Mouse (Mus musculus) heart, adult 2 months (tissue): ENCODE data around the gene Adamts12. TPM values are rescaled to one million over a fixed set of nuclear protein-coding genes. Genes with fewer than 3 reads are reported as not detected.
A peak's percentile ranks its signal among the peaks of the same experiment; 100 is the strongest.

ENCODE experiments used
- DNase-seq, 2 experiments: peaks; one replicate each; pipeline ENCODE4 v3.0.0; 2021
- H3K27ac ChIP-seq: fragments of 200-600 bp; 2 replicates; pipeline ENCODE4 v1.8.1; 2022
- H3K27me3 ChIP-seq: fragments of 200-500 bp; 2 replicates; pipeline ENCODE4 v1.6.1; 2012; ENCODE audit warnings: mild to moderate bottlenecking, low read length, inconsistent platforms, mixed read lengths; ENCODE audit not compliant: control insufficient read depth, insufficient read depth
- H3K36me3 ChIP-seq: fragments of 200-500 bp; 2 replicates; pipeline ENCODE4 v1.6.1; 2012; ENCODE audit warnings: low read length, inconsistent platforms; ENCODE audit not compliant: control insufficient read depth, insufficient read depth
- H3K4me1 ChIP-seq: fragments of 200-500 bp; 2 replicates; pipeline ENCODE4 v1.6.1; 2011; ENCODE audit warnings: low read length; ENCODE audit not compliant: control insufficient read depth, insufficient read depth
- H3K4me3 ChIP-seq: fragments of 200-600 bp; 2 replicates; pipeline ENCODE4 v1.8.1; 2022
- H3K79me2 ChIP-seq: fragments of 200-500 bp; replicated peaks from 2 replicates; pipeline ENCODE4 v1.6.1; 2012; ENCODE audit warnings: mild to moderate bottlenecking, inconsistent platforms, low read length, moderate library complexity, mixed read lengths; ENCODE audit not compliant: control insufficient read depth, insufficient read depth
- H3K9ac ChIP-seq: fragments of 200-500 bp; 2 replicates; pipeline ENCODE4 v1.6.1; 2012; ENCODE audit warnings: low read depth, mild to moderate bottlenecking, control low read depth, inconsistent platforms, low read length, mixed read lengths
- CTCF ChIP-seq: fragments of 200-600 bp; IDR thresholded peaks from 2 replicates; pipeline ENCODE4 v1.8.1; 2022; ENCODE audit warnings: antibody characterized with exemption, mild to moderate bottlenecking, moderate library complexity
- EP300 ChIP-seq: fragments of 200-500 bp; IDR thresholded peaks from 2 replicates; pipeline ENCODE4 v1.6.1; 2011; ENCODE audit warnings: low read depth, low read length, control low read depth; ENCODE audit not compliant: insufficient read depth
- POLR2A ChIP-seq: fragments of 200-500 bp; IDR thresholded peaks from 2 replicates; pipeline ENCODE4 v1.6.1; 2011; ENCODE audit warnings: mild to moderate bottlenecking, low read depth, low read length, control low read depth; ENCODE audit not compliant: insufficient read depth
- WGBS: fragments of 180-500 bp; shearing (Covaris S2); methylation state at CpG from one replicate; pipeline ENCODE4 v1.1.7; 2018; 5-methylcytosine and 5-hydroxymethylcytosine counted together
- intact Hi-C: fragments of 180-260 bp; cut with DNase I; formaldehyde crosslinking; loops from one replicate; pipeline ENCODE4 v1.15.1; 2025
- polyA plus RNA-seq: library from polyadenylated mRNA; depleted of rRNA; stranded (reverse); fragments of >200 nt; gene quantifications from 2 replicates; pipeline ENCODE4 v1.2.3, GENCODE M21; 2012
- total RNA-seq, 2 experiments: library from RNA; stranded (reverse); gene quantifications; 2 replicates each; pipeline ENCODE4 v1.2.3; 2021

Adamts12 gene
- total and polyA plus RNA-seq, 3 experiments, result 0.64 to 2.7 (median 1.3) TPM

DNA sequence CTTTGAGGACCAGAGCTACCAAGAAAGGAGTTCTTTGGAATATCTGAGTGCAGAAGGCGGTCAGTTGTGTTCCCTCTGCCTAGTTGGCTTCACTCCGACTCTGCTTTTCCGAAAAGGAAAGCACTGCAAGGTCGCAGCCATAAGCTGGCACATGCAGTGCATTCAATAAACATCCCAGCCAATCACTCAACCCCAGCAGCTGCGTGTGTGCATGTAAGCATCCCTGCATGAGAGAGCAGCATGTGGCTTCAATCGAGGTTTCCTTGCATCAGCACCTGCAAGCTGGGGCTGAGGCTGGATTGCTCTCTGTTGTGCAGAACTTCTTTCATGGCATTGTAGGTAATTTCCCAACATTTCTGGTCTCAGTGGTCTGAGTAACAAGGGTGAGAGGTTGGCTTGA is 230.4 kb downstream of the Adamts12 start:
- Histone ChIP-seq H3K27ac (no peak overlapping the region), H3K4me1 (no peaks in the 10 kb centered on the region), H3K27me3 (no peaks in the 10 kb centered on the region), H3K4me3 (no peak overlapping the region), H3K36me3 (no peaks in the 10 kb centered on the region), H3K9ac (no peak overlapping the region), H3K79me2 (no peaks in the 10 kb centered on the region)
- DNase-seq, result no peak
- TF ChIP-seq CTCF, result no peak
- no peak for TF ChIP-seq POLR2A
- no peak for TF ChIP-seq EP300
- WGBS, result 68% methylated on average over 6 of the region's 6 CpGs
- intact Hi-C loops, result no loop called here

DNA sequence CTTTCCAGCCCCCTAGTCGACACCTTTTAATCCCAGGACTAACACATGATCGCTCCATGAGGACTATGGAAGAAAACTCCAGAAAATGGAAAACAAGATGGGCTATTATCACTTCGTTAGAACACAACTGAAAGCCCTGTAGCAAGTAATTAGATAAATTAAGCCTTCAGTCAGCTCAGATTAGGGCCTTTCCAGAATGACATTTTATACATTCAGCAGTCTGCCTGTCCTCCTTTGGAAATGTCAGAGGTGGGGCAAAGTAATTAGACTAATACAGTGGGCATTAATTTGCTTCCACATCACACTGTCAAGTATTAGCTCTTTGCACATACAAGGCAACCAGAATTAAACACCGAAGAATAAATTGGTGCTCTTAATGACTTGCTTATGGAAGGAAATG is 233.4 kb downstream of the Adamts12 start:
- Histone ChIP-seq H3K79me2 (no peaks in the 10 kb centered on the region), H3K4me3 (no peak overlapping the region), H3K9ac (no peak overlapping the region), H3K27me3 (no peaks in the 10 kb centered on the region), H3K36me3 (no peaks in the 10 kb centered on the region), H3K4me1 (no peaks in the 10 kb centered on the region), H3K27ac (no peak overlapping the region)
- TF ChIP-seq EP300 (no peak), CTCF (no peak), POLR2A (no peak)
- intact Hi-C loops, result no loop called here
- DNase-seq, result no peak
- WGBS, result 90% methylated on average over 4 of the region's 4 CpGs

DNA sequence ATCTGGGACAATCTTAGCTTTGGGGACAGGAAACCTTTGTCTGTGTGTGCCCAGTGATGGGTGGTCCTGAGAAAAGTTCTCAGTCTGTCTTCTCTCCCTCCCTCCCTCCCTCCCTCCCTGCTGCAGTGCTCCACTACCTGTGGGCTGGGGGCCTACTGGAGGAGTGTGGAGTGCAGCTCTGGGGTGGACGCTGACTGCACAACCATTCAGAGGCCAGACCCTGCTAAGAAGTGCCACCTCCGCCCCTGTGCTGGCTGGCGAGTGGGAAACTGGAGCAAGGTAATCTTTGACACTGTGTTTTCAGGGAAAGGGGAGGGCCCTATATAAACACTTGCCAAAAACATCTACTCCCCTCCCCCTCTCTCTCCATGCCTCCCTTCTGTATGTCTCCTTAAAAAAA is 252.5 kb downstream of the Adamts12 start:
- H3K27ac ChIP-seq, result no peak overlapping the region
- H3K4me1 ChIP-seq, result peaks cover 2% of the 10 kb centered on the region
- no peak for DNase-seq
- no peak overlapping the region for H3K4me3 ChIP-seq
- intact Hi-C loops, result no loop called here
- H3K27me3 ChIP-seq, result no peaks in the 10 kb centered on the region
- H3K9ac ChIP-seq, result no peak overlapping the region
- H3K79me2 ChIP-seq, result no peaks in the 10 kb centered on the region
- TF ChIP-seq EP300, result no peak
- no peak for TF ChIP-seq CTCF
- TF ChIP-seq POLR2A, result no peak
- 51% methylated on average over 3 of the region's 3 CpGs for WGBS
- H3K36me3 ChIP-seq, result no peaks in the 10 kb centered on the region

DNA sequence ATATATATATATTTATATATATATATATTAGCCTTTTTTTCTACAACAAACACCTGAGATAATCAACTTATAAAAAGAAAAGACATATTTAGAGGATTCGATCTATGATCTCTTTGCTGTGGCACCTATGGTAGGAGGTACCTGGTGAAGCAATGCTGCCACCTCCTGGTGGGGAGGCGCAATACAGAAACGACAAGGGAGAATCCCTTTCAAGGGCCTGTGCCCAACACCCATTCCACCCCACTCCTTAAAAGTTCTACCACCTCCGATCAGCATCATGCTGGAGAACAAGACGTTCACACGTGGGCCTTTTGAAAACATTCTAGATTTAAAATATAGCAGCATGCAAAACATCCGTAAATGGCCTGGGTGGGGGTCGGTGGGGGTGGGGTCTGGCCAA is 255.9 kb downstream of the Adamts12 start:
- Histone ChIP-seq H3K4me1 (peaks cover 2% of the 10 kb centered on the region), H3K9ac (no peak overlapping the region), H3K27me3 (no peaks in the 10 kb centered on the region), H3K4me3 (no peak overlapping the region), H3K27ac (no peak overlapping the region), H3K79me2 (no peaks in the 10 kb centered on the region), H3K36me3 (no peaks in the 10 kb centered on the region)
- intact Hi-C loops, result loop anchor here (1.0 to 5.0 kb wide), 2 partner anchors 282 to 398 kb away; no protein-coding TSS in a partner anchor
- DNase-seq, result peak; percentile 14 to 55
- 30% methylated on average over 8 of the region's 8 CpGs for WGBS
- peak; percentile 82 for TF ChIP-seq CTCF
- peak; percentile 58; the same call in 1 of the 2 replicates for TF ChIP-seq EP300
- no peak for TF ChIP-seq POLR2A

DNA sequence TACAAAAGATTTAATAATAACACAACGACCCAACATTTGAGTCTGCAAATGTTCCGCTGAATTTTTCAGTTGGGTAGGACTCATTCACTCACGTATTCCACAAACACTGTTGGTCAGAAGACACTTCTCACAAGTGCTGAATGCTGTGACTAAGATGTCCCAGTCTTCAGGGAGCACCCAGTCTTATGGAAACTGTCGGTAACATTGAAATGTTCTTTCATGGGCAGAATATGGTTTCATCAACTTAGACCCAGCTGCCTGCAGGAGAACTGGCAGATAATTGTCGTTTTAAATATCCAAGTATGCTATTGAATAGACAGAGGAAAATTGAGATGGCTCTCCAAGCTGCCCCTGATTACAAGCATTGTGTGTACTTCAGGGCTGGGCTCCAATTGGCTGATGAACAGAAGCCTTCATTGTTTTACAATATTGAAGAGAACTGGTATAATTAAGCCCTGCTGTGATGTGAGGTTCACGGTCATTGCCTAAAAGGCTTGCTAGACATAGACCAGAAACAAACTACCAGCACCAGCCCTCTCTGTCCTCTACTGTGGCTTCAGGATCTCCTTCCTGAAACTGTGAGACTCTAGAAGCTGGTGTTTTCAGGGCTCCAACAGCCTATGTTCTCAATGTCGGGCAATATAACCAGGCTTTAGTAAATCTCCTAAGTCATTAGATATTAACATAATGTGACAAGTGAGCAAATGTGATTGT is 275.0 kb downstream of the Adamts12 start:
- Histone ChIP-seq H3K4me3 (no peak overlapping the region), H3K4me1 (no peaks in the 10 kb centered on the region), H3K79me2 (no peaks in the 10 kb centered on the region), H3K9ac (no peak overlapping the region), H3K27ac (no peak overlapping the region), H3K27me3 (no peaks in the 10 kb centered on the region), H3K36me3 (no peaks in the 10 kb centered on the region)
- intact Hi-C loops, result no loop called here
- no peak for DNase-seq
- WGBS, result 86% methylated on average over 7 of the region's 7 CpGs
- TF ChIP-seq CTCF, result no peak
- TF ChIP-seq EP300, result no peak
- TF ChIP-seq POLR2A, result no peak

DNA sequence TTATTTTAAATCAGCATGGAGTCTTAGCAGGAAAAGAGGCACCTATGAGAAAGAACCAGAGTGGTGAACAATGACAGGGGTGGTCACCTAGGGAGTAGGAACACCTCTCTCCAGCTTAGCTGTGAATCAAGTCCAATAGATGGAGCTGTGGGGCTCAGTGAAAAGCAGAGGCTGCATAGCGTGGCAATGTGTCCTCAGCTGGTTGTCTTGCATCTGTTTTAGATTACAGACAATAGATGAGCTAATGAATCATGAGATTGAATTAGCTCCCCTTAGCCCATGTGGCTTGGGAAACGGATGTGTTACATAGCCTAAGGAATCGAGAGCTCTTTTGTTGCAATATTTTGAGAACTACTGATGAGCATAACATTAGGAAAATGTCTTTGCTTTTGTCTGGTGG is 291.3 kb downstream of the Adamts12 start:
- WGBS, result 68% methylated on average over 3 of the region's 3 CpGs
- TF ChIP-seq CTCF (no peak), POLR2A (no peak), EP300 (no peak)
- no peaks in the 10 kb centered on the region for H3K27me3 ChIP-seq
- H3K4me1 ChIP-seq, result no peaks in the 10 kb centered on the region
- no peaks in the 10 kb centered on the region for H3K36me3 ChIP-seq
- H3K4me3 ChIP-seq, result no peak overlapping the region
- intact Hi-C loops, result no loop called here
- no peaks in the 10 kb centered on the region for H3K79me2 ChIP-seq
- H3K27ac ChIP-seq, result no peak overlapping the region
- no peak overlapping the region for H3K9ac ChIP-seq
- no peak for DNase-seq
